Mouse (Mus musculus): ENCODE measurements around the gene Ddr1.
A peak's percentile ranks its signal among the peaks of the same experiment; 100 is the strongest.

The Ddr1 gene

GRCm38 (mm10) chr17:35635699-35636111 is 68.7 kb downstream of the Ddr1 start:
- peak; percentile 24 to 73 for DNase-seq (ENCODE audit: low spot score in 2 of 2)

- DNase-seq (ENCODE audit: low spot score in 2 of 2) = no peak
Measured at GRCm38 (mm10) chr17:35635202-35635601, 69.2 kb downstream of the Ddr1 start.

GRCm38 (mm10) chr17:35633992-35634391 is 70.4 kb downstream of the Ddr1 start:
- no peak for DNase-seq (ENCODE audit: low spot score in 2 of 2)

Measured in spleen, postnatal 10 days (tissue).